Mouse (Mus musculus): ENCODE measurements around the gene Slc12a7. TPM values are rescaled to one million over a fixed set of nuclear protein-coding genes. Genes with fewer than 3 reads are reported as not detected.
A peak's percentile ranks its signal among the peaks of the same experiment; 100 is the strongest.

The Slc12a7 gene
- polyA plus RNA-seq, 1 experiment = 144 TPM

DNA sequence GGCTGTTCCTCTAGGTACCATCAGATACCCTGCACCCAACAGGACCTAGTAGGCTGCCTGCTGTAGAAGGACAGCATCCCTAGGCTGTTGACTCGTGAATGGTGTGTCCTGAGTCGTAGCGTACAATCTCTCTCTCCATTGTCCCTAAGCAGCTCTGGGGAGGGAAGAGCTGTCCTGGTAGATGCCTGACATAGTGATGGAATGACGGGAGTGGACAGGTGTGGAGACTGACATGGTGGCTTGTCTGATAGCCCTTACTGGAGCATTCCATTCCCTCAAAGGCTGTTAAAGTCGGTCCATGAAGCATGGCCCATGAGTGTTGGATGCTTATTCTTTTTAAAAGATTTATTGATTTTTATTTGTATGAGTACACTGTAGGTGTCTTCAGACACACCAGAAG, 72.0 kb downstream of the Slc12a7 start:
- WGBS = 99% methylated on average over 5 of the region's 5 CpGs
- no peak overlapping the region for H3K4me3 ChIP-seq (ENCODE audit: control insufficient read depth, insufficient read depth, low read length)
- no peak for DNase-seq
- no peaks in the 10 kb centered on the region for H3K27me3 ChIP-seq (ENCODE audit: control insufficient read depth, insufficient read depth, low read length)
- no peak overlapping the region for H3K27ac ChIP-seq (ENCODE audit: control insufficient read depth, insufficient read depth, low read length)
- H3K36me3 ChIP-seq (ENCODE audit: control insufficient read depth, insufficient read depth, low read length) = peaks cover 44% of the 10 kb centered on the region
- H3K4me1 ChIP-seq (replicated peaks; ENCODE audit: control insufficient read depth, insufficient read depth, low read length) = no peaks in the 10 kb centered on the region
- TF ChIP-seq CTCF (IDR thresholded peaks at IDR 0.05; ENCODE audit: borderline replicate concordance, control insufficient read depth, extremely low read depth, insufficient read depth, low read length, poor library complexity) (no peak), POLR2A (IDR thresholded peaks at IDR 0.05; ENCODE audit: control insufficient read depth, extremely low read depth, insufficient read depth, low read length, poor library complexity) (no peak)

- no peak overlapping the region for H3K4me3 ChIP-seq (ENCODE audit: control insufficient read depth, insufficient read depth, low read length)
- no peaks in the 10 kb centered on the region for H3K4me1 ChIP-seq (replicated peaks; ENCODE audit: control insufficient read depth, insufficient read depth, low read length)
- TF ChIP-seq POLR2A (IDR thresholded peaks at IDR 0.05; ENCODE audit: control insufficient read depth, extremely low read depth, insufficient read depth, low read length, poor library complexity) (no peak), CTCF (IDR thresholded peaks at IDR 0.05; ENCODE audit: borderline replicate concordance, control insufficient read depth, extremely low read depth, insufficient read depth, low read length, poor library complexity) (no peak)
- no peak for DNase-seq
- no peaks in the 10 kb centered on the region for H3K27me3 ChIP-seq (ENCODE audit: control insufficient read depth, insufficient read depth, low read length)
- H3K27ac ChIP-seq (ENCODE audit: control insufficient read depth, insufficient read depth, low read length) = no peak overlapping the region
- WGBS = 98% methylated on average over 3 of the region's 3 CpGs
- H3K36me3 ChIP-seq (ENCODE audit: control insufficient read depth, insufficient read depth, low read length) = peaks cover 65% of the 10 kb centered on the region
These were observed 80.0 kb downstream of the Slc12a7 start for GRCm38 (mm10) chr13:73812936-73813335.

GRCm38 (mm10) chr13:73814181-73814580, 81.3 kb downstream of the Slc12a7 start:
- WGBS = 96% methylated on average over 7 of the region's 7 CpGs
- H3K36me3 ChIP-seq (ENCODE audit: control insufficient read depth, insufficient read depth, low read length) = peaks cover 56% of the 10 kb centered on the region
- no peak overlapping the region for H3K4me3 ChIP-seq (ENCODE audit: control insufficient read depth, insufficient read depth, low read length)
- no peak overlapping the region for H3K27ac ChIP-seq (ENCODE audit: control insufficient read depth, insufficient read depth, low read length)
- DNase-seq = no peak
- H3K27me3 ChIP-seq (ENCODE audit: control insufficient read depth, insufficient read depth, low read length) = no peaks in the 10 kb centered on the region
- TF ChIP-seq POLR2A (IDR thresholded peaks at IDR 0.05; ENCODE audit: control insufficient read depth, extremely low read depth, insufficient read depth, low read length, poor library complexity) = no peak
- no peak for TF ChIP-seq CTCF (IDR thresholded peaks at IDR 0.05; ENCODE audit: borderline replicate concordance, control insufficient read depth, extremely low read depth, insufficient read depth, low read length, poor library complexity)
- no peaks in the 10 kb centered on the region for H3K4me1 ChIP-seq (replicated peaks; ENCODE audit: control insufficient read depth, insufficient read depth, low read length)

- H3K4me3 ChIP-seq (ENCODE audit: control insufficient read depth, insufficient read depth, low read length) = no peak overlapping the region
- no peak for DNase-seq
- H3K27me3 ChIP-seq (ENCODE audit: control insufficient read depth, insufficient read depth, low read length) = no peaks in the 10 kb centered on the region
- 95% methylated on average over 6 of the region's 6 CpGs for WGBS
- H3K36me3 ChIP-seq (ENCODE audit: control insufficient read depth, insufficient read depth, low read length) = peaks cover 43% of the 10 kb centered on the region
- no peak for TF ChIP-seq POLR2A (IDR thresholded peaks at IDR 0.05; ENCODE audit: control insufficient read depth, extremely low read depth, insufficient read depth, low read length, poor library complexity)
- TF ChIP-seq CTCF (IDR thresholded peaks at IDR 0.05; ENCODE audit: borderline replicate concordance, control insufficient read depth, extremely low read depth, insufficient read depth, low read length, poor library complexity) = no peak
- H3K4me1 ChIP-seq (replicated peaks; ENCODE audit: control insufficient read depth, insufficient read depth, low read length) = no peaks in the 10 kb centered on the region
- H3K27ac ChIP-seq (ENCODE audit: control insufficient read depth, insufficient read depth, low read length) = no peak overlapping the region
These were observed 83.4 kb downstream of the Slc12a7 start for GRCm38 (mm10) chr13:73816338-73816737.

DNA sequence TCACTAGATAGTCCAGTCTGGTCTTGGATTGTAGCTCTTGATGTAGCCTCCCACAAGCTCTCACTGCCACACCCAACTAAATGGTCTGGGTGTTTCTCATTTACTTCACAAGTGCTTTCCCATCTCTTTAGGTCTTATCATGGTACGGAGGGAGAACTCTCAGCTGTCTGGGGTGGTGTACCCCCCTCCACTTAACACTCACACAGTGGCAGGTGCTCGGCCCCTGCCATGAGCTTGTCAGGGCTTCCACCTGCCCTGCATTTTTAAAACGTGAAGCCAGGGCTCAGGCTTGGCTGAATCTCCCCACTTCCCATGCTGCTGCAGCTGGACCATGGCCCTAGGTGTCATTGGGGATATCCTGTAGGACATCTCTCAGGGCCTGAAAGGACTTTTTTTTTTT, 86.0 kb downstream of the Slc12a7 start:
- Histone ChIP-seq H3K4me1 (replicated peaks; ENCODE audit: control insufficient read depth, insufficient read depth, low read length) (no peaks in the 10 kb centered on the region), H3K36me3 (ENCODE audit: control insufficient read depth, insufficient read depth, low read length) (peaks cover 20% of the 10 kb centered on the region), H3K27ac (ENCODE audit: control insufficient read depth, insufficient read depth, low read length) (no peak overlapping the region), H3K27me3 (ENCODE audit: control insufficient read depth, insufficient read depth, low read length) (no peaks in the 10 kb centered on the region), H3K4me3 (ENCODE audit: control insufficient read depth, insufficient read depth, low read length) (no peak overlapping the region)
- TF ChIP-seq CTCF (IDR thresholded peaks at IDR 0.05; ENCODE audit: borderline replicate concordance, control insufficient read depth, extremely low read depth, insufficient read depth, low read length, poor library complexity) (no peak), POLR2A (IDR thresholded peaks at IDR 0.05; ENCODE audit: control insufficient read depth, extremely low read depth, insufficient read depth, low read length, poor library complexity) (no peak)
- WGBS = 73% methylated on average over 3 of the region's 3 CpGs
- DNase-seq = no peak

DNA sequence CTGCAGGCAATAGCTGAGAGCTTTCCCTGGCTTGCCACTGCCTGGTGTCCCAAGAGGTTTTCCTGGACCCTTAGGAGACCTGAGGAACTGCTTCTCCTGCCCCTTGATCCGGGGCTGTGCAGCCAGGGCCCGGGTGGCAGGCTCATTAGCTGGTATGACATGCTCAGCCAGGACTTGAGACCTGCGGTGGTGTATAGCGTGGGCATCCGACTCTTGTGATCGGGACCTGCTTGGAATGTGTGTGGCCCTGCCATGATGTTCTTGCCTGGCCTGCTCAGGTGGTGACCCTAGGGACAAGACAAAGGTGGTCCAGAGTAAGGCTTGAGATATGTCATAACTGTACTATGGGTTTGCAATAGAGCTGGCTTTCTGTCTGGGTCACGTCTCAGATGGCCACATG, 88.4 kb downstream of the Slc12a7 start:
- Histone ChIP-seq H3K4me1 (replicated peaks; ENCODE audit: control insufficient read depth, insufficient read depth, low read length) (no peaks in the 10 kb centered on the region), H3K4me3 (ENCODE audit: control insufficient read depth, insufficient read depth, low read length) (no peak overlapping the region), H3K27me3 (ENCODE audit: control insufficient read depth, insufficient read depth, low read length) (no peaks in the 10 kb centered on the region), H3K27ac (ENCODE audit: control insufficient read depth, insufficient read depth, low read length) (no peak overlapping the region), H3K36me3 (ENCODE audit: control insufficient read depth, insufficient read depth, low read length) (no peaks in the 10 kb centered on the region)
- no peak for TF ChIP-seq CTCF (IDR thresholded peaks at IDR 0.05; ENCODE audit: borderline replicate concordance, control insufficient read depth, extremely low read depth, insufficient read depth, low read length, poor library complexity)
- TF ChIP-seq POLR2A (IDR thresholded peaks at IDR 0.05; ENCODE audit: control insufficient read depth, extremely low read depth, insufficient read depth, low read length, poor library complexity) = no peak
- no peak for DNase-seq
- WGBS = 93% methylated on average over 7 of the region's 7 CpGs

DNA sequence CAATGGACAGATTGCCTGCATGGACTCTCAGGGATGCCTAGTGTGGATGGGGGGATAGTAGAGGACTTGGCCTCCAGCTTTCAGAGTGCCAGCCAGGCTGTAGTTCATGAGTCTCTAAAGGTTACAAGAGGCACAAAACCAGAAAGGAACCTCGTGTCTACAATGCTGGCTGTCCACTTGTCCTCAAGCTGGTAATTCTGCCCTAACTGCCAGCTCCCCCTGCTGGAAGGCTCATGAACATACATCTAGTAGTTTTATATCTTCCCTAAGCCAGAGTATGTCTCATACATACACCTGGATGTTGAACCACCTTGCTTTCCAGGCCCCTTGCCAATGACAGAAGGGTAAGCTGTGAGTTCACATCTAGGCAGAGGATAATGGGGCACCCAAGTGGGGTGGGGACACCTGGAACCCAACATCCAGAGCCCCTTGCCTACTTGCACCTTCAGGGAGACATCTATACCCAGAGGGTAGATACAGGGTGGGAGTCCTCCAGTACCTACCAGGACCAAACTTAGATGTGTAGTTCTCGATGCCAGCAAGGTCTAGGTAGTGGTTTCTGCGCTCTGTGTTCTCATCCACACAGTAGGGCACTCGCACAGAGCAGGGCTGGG, 89.4 kb downstream of the Slc12a7 start:
- no peak for TF ChIP-seq CTCF (IDR thresholded peaks at IDR 0.05; ENCODE audit: borderline replicate concordance, control insufficient read depth, extremely low read depth, insufficient read depth, low read length, poor library complexity)
- TF ChIP-seq POLR2A (IDR thresholded peaks at IDR 0.05; ENCODE audit: control insufficient read depth, extremely low read depth, insufficient read depth, low read length, poor library complexity) = no peak
- H3K27me3 ChIP-seq (ENCODE audit: control insufficient read depth, insufficient read depth, low read length) = no peaks in the 10 kb centered on the region
- no peaks in the 10 kb centered on the region for H3K36me3 ChIP-seq (ENCODE audit: control insufficient read depth, insufficient read depth, low read length)
- peak; percentile 75 for DNase-seq
- WGBS = 59% methylated on average over 4 of the region's 4 CpGs
- H3K4me3 ChIP-seq (ENCODE audit: control insufficient read depth, insufficient read depth, low read length) = no peak overlapping the region
- H3K27ac ChIP-seq (ENCODE audit: control insufficient read depth, insufficient read depth, low read length) = no peak overlapping the region
- H3K4me1 ChIP-seq (replicated peaks; ENCODE audit: control insufficient read depth, insufficient read depth, low read length) = no peaks in the 10 kb centered on the region

All from thymus, adult 2 months (tissue).